Mouse (Mus musculus) cerebellum, adult 2 months (tissue): Measurements from ENCODE around the gene Rp2. TPM values are rescaled to one million over a fixed set of nuclear protein-coding genes. Genes with fewer than 3 reads are reported as not detected.

ENCODE experiments used
- DNase-seq, 2 experiments: peaks; one replicate each; pipeline ENCODE4 v3.0.0; 2021
- H3K27ac ChIP-seq: fragments of 200-500 bp; 2 replicates; pipeline ENCODE4 v1.5.1; 2012; ENCODE audit warnings: low read length, control low read depth, inconsistent platforms; ENCODE audit not compliant: insufficient read depth
- H3K27me3 ChIP-seq: fragments of 200-500 bp; 2 replicates; pipeline ENCODE4 v1.6.1; 2012; ENCODE audit warnings: inconsistent platforms, mild to moderate bottlenecking, low read length, moderate library complexity; ENCODE audit not compliant: control insufficient read depth, insufficient read depth
- H3K4me1 ChIP-seq: fragments of 200-500 bp; 2 replicates; pipeline ENCODE4 v1.6.1; 2011; ENCODE audit warnings: low read length; ENCODE audit not compliant: control insufficient read depth, insufficient read depth
- H3K4me3 ChIP-seq: fragments of 200-500 bp; replicated peaks from 2 replicates; pipeline ENCODE3; 2011; ENCODE audit warnings: mild to moderate bottlenecking, low read depth, low read length, control low read depth; ENCODE audit not compliant: insufficient read depth
- CTCF ChIP-seq: fragments of 200-500 bp; IDR thresholded peaks from 2 replicates; pipeline ENCODE4 v1.5.1; 2011; ENCODE audit warnings: low read depth, mild to moderate bottlenecking, control low read depth, low read length, moderate library complexity, borderline replicate concordance; ENCODE audit not compliant: insufficient read depth
- POLR2A ChIP-seq: fragments of 200-500 bp; IDR thresholded peaks from 2 replicates; pipeline ENCODE4 v1.6.1; 2011; ENCODE audit warnings: low read length, control low read depth, borderline replicate concordance; ENCODE audit not compliant: insufficient read depth
- WGBS: fragments of 180-500 bp; shearing (Covaris S2); methylation state at CpG from one replicate; pipeline ENCODE4 v1.1.7; 2018; 5-methylcytosine and 5-hydroxymethylcytosine counted together
- polyA plus RNA-seq: library from polyadenylated mRNA; depleted of rRNA; stranded (reverse); fragments of >200 nt; gene quantifications from 2 replicates; pipeline ENCODE4 v1.2.3, GENCODE M21; 2012; rRNA removed

Gene Rp2
- polyA plus RNA-seq, 1 experiment, result 10.5 TPM

DNA sequence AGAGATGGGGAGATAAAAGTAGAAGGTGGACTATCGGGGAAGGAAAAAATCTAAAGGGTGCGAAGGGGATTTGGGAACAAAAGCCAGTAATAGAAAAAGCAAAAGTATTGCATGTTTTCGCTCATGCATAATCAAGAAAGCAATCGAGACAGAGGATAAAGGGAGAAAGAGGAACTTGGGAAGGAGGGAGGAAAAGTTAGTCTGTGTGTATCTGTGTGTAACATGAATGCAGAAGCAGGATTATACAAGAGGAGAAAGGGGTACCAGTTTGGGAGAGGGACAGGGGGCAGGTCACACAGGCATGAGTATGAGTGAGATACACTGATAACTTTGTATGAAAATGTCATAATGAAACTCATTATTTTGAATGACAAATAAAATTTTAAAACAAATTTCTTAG is 47.1 kb downstream of the Rp2 start:
- H3K4me1 ChIP-seq, result peaks cover 5% of the 10 kb centered on the region; the same call in 1 of the 2 replicates
- no peak for DNase-seq
- 88% methylated on average over 4 of the region's 4 CpGs for WGBS
- no peak for TF ChIP-seq POLR2A
- no peak for TF ChIP-seq CTCF
- no peaks in the 10 kb centered on the region for H3K27me3 ChIP-seq
- H3K27ac ChIP-seq, result no peak overlapping the region
- no peak overlapping the region for H3K4me3 ChIP-seq

DNA sequence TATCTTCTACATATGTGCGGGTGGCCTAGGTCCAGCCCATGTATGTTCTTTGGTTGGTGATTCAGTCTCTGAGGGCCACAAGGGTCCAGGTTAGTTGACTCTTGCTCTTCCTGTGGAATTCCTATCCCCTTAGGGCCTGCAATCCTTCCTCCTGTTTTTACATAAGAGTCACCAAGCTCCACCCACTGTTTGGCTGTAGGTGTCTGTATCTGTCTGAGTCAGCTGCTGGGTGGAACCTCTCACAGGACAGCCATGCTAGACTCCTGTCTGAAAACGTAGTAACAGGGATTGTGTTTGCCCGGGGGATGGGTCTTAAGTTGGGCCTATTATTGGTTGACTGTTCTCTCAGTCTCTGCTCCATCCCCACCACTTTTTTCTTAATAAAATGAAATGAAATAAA is 47.9 kb downstream of the Rp2 start:
- Histone ChIP-seq H3K27ac (no peak overlapping the region), H3K4me3 (no peak overlapping the region), H3K4me1 (peaks cover 5% of the 10 kb centered on the region; the same call in 1 of the 2 replicates), H3K27me3 (no peaks in the 10 kb centered on the region)
- 83% methylated on average over 3 of the region's 3 CpGs for WGBS
- no peak for TF ChIP-seq CTCF
- TF ChIP-seq POLR2A, result no peak
- DNase-seq, result no peak

DNA sequence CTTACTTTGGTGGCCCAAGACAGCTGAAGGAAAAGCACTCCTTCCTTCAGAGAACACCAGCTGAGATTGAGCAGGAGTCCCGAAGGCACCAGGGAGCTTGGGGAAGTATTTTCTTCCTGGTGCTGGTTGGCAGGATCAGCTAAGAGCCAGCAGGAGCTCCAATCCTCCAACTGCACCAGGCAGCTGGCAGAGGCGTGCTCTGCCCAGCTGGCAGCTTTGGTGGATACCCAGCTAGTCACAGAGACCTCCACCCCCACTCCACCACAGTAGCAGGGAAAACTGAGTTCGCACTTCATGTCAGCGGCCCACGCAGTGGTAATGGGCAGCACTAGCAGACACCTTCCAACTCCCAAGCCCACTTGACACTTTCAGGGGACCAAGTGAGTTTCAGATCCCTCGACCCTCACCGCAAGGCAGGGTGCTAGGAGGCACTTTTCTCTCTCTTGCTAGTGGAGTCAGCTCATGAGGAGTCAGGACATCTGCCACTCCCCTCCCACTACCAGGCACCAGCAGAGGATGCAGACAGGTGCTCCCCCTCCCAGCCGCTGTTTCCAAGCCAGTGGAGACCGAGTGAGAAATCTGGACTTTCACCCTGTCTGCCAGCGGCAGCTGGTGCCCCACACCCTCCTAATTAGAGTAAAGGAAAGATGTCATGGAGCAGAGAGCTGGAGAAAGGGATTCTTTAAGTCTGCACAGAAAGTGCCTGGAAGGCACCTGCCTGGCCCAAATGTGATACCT is 50.8 kb downstream of the Rp2 start:
- H3K27me3 ChIP-seq, result no peaks in the 10 kb centered on the region
- TF ChIP-seq CTCF, result no peak
- TF ChIP-seq POLR2A, result no peak
- peaks cover 5% of the 10 kb centered on the region; the same call in 1 of the 2 replicates for H3K4me1 ChIP-seq
- DNase-seq, result no peak
- H3K4me3 ChIP-seq, result no peak overlapping the region
- WGBS, result 18% methylated on average over 10 of the region's 10 CpGs
- no peak overlapping the region for H3K27ac ChIP-seq

DNA sequence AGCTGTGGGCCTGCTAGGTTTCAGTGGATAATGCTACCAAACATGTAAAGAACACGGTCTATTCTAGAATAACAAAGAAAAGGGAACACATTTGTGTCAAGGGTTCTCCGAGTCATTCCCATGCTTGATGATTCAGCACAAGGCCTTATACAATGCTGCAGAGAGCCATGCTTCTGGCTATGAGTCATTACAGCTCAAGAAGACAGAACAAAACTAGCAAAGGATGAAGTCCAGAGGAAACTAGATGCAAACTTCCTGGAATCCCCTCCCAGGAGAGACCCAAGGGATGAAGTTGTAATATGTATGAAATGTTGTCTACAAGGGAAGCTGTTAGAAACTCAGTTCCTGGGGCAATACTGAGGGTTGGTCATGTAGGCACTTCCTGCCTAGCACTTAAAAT is 54.2 kb downstream of the Rp2 start:
- H3K4me3 ChIP-seq, result no peak overlapping the region
- DNase-seq, result no peak
- 88% methylated on average over 2 of the region's 2 CpGs for WGBS
- no peak overlapping the region for H3K27ac ChIP-seq
- H3K27me3 ChIP-seq, result no peaks in the 10 kb centered on the region
- peaks cover 5% of the 10 kb centered on the region; the same call in 1 of the 2 replicates for H3K4me1 ChIP-seq
- no peak for TF ChIP-seq POLR2A
- TF ChIP-seq CTCF, result no peak

DNA sequence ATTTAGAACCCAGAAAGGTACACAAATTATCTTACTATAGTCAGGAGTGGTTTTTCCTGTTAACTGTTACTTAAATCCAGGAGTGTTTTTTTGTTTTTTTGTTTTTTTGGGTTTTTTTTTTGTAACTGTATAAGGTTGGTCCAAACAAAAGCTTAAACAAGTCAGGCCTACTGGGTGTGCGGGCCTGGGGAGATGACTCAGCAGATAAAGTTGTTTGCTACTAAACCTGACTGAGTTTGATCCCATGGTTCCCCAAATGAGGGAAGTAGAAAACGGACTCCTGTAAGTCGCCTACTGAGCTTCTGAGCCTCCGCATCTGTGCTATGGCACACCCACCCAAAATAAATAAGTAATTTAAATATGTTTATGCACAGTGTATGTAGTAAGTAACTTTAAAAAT is 55.3 kb downstream of the Rp2 start:
- Histone ChIP-seq H3K27ac (no peak overlapping the region), H3K27me3 (no peaks in the 10 kb centered on the region), H3K4me3 (no peak overlapping the region), H3K4me1 (peaks cover 5% of the 10 kb centered on the region; the same call in 1 of the 2 replicates)
- WGBS, result 93% methylated on average over 4 of the region's 4 CpGs
- no peak for DNase-seq
- TF ChIP-seq POLR2A, result no peak
- no peak for TF ChIP-seq CTCF

DNA sequence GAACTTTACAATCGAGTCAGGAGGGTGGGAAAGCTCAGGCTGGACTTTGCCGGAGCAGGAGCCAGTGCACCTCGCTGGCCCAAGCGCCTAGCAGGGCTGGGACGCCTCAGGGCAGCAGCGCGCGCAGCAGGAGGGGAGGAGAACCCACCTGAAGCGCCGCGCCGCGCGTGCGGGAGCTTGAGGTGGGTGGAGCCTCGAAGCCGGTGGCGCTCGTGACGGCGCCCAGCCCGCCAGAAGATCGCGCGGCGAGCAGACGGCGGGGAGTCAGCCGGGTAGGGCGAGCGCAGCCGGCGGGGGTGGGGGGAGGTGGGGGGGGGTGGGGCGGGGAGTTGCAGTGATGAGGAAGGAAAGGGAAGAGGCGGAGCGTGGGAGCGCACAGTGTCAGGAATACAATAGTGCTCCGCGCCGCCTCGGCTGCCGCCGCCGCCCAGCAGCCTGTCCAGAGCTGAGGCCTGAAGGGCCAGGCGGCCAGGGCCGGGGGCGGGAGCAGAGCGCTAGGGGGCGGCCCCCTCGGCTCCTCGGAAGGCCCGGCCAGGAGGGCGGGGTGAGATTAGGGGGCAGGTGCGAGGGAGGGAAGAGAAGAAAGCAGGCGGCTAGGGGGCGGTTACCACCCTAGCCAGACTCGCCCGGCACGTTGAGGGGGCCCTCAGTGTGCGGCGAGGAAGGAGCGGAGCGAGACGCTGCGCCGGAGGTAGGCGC is 61.0 kb downstream of the Rp2 start, which contains the start of gene Jade3:
Jade3 (plus strand) TSS at position 549 of the 699 bp plus-strand sequence.
- TF ChIP-seq CTCF, result no peak
- no peak for TF ChIP-seq POLR2A
- Histone ChIP-seq H3K27ac (no peak within 1 kb of the TSS), H3K4me3 (peak within 1 kb of the TSS; percentile 73), H3K4me1 (no peaks in the 10 kb centered on the region), H3K27me3 (no peaks in the 10 kb centered on the region)
- 12% methylated on average over 60 of the region's 67 CpGs for WGBS
- peak; percentile 73 for DNase-seq

DNA sequence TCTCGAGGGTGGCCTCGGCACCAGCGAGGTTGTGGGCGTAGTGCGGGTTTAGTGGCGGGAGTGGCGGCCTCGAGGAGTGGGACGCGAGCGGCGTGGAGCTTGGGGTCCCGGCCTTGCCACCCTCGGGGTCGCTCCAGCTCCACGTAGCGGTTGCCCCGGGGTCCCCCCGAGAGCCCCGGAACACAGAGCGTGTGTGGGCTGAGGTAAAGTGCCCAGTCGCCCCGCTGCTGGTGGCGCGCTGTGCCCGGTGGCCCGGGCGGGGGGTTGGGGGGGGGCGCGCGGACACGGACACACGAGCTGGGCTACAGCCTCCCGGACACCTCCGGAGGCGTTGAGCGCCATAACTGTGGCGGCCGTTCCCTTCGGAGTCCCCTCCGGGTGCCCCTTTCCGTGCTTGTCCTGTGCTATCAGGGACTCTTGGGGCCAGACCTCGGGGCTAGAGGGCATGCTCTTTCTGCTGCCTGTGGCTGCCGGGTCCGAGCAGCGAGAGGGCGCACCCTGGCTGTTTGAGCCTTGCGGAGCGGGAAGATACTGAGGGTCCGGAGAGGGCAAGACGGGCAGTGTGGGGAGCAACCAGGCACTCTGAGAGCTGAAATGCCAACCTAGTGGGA is 61.7 kb downstream of the Rp2 start:
- WGBS, result 5% methylated on average over 29 of the region's 51 CpGs
- TF ChIP-seq CTCF, result no peak
- TF ChIP-seq POLR2A, result no peak
- peak; percentile 24 to 46 for DNase-seq
- H3K27ac ChIP-seq, result no peak overlapping the region
- H3K27me3 ChIP-seq, result no peaks in the 10 kb centered on the region
- peak overlapping the region; percentile 73 for H3K4me3 ChIP-seq
- H3K4me1 ChIP-seq, result no peaks in the 10 kb centered on the region

Other genes starting within 250 kb of the Rp2 start
- gene Slc9a7, start 72.7 kb upstream of the Rp2 start, polyA plus RNA-seq, result 23.2 and 24.6 TPM in 2 replicates
- 2.9 TPM in 2 replicates for gene Jade3, start 61.2 kb downstream of the Rp2 start, polyA plus RNA-seq
- gene Rgn, start 185.3 kb downstream of the Rp2 start, polyA plus RNA-seq, result 0.27 and 0.28 TPM in 2 replicates